Mouse (Mus musculus) hindbrain, embryonic 11.5 days (tissue): Measurements from ENCODE around the gene Gm49368. TPM values are rescaled to one million over a fixed set of nuclear protein-coding genes. Genes with fewer than 3 reads are reported as not detected.

ENCODE experiments used
- ATAC-seq: fragments of 200-750 bp; cut with Nextera tagmentation; 2 replicates; pipeline ENCODE4 v1.8.0; 2017; ENCODE audit warnings: mild to moderate bottlenecking, moderate TSS enrichment, moderate library complexity; ENCODE audit not compliant: low FRiP score
- DNase-seq: peaks from one replicate; pipeline ENCODE4 v3.0.0-alpha.2; 2015; ENCODE audit warnings: low spot score
- H3K27ac ChIP-seq: fragments of 300-500 bp; sonication (generic); 2 replicates; pipeline ENCODE4 v1.5.1; 2014; ENCODE audit warnings: mild to moderate bottlenecking, low read depth, low read length
- H3K27me3 ChIP-seq: fragments of 300-500 bp; sonication (generic); 2 replicates; pipeline ENCODE4 v1.6.1; 2014; ENCODE audit warnings: mild to moderate bottlenecking, low read length, moderate library complexity, mixed read lengths; ENCODE audit not compliant: control insufficient read depth, insufficient read depth
- H3K36me3 ChIP-seq: fragments of 300-500 bp; sonication (generic); 2 replicates; pipeline ENCODE4 v1.6.1; 2014; ENCODE audit warnings: mild to moderate bottlenecking, low read length, moderate library complexity, mixed read lengths; ENCODE audit not compliant: control insufficient read depth, insufficient read depth
- H3K4me1 ChIP-seq: fragments of 300-500 bp; sonication (generic); replicated peaks from 2 replicates; pipeline ENCODE4 v1.6.1; 2014; ENCODE audit warnings: low read length, mixed read lengths; ENCODE audit not compliant: control insufficient read depth, insufficient read depth
- H3K4me2 ChIP-seq: fragments of 300-500 bp; sonication (generic); replicated peaks from 2 replicates; pipeline ENCODE4 v1.6.1; 2014; ENCODE audit warnings: mild to moderate bottlenecking, low read depth, low read length
- H3K4me3 ChIP-seq: fragments of 300-500 bp; sonication (generic); 2 replicates; pipeline ENCODE4 v1.5.1; 2014; ENCODE audit warnings: low read depth, low read length
- H3K9ac ChIP-seq: fragments of 300-500 bp; sonication (generic); 2 replicates; pipeline ENCODE4 v1.6.1; 2014; ENCODE audit warnings: low read depth, low read length
- H3K9me3 ChIP-seq: fragments of 300-500 bp; sonication (generic); 2 replicates; pipeline ENCODE4 v1.6.1; 2016; ENCODE audit warnings: low read length; ENCODE audit not compliant: control insufficient read depth
- WGBS: fragments of 180-500 bp; shearing (Covaris S2); extraction: QIAGEN DNeasy Blood & Tissue Kit; methylation state at CpG from one replicate; pipeline ENCODE4 v1.1.7; 2014; 5-methylcytosine and 5-hydroxymethylcytosine counted together
- polyA plus RNA-seq: library from polyadenylated mRNA; unstranded; fragments of >200 nt; fragmentation: Nextera tagmentation; extraction: Ambion mirVana; gene quantifications from 2 replicates; pipeline ENCODE4 v1.2.1, GENCODE M21; 2014

The Gm49368 gene
- polyA plus RNA-seq, 1 experiment from 2014 or later, result not detected

- no peak overlapping the region for H3K4me2 ChIP-seq
- H3K4me1 ChIP-seq, result no peaks in the 10 kb centered on the region
- no peaks in the 10 kb centered on the region for H3K36me3 ChIP-seq
- no peak overlapping the region for H3K27ac ChIP-seq
- DNase-seq, result no peak
- no peak overlapping the region for H3K9ac ChIP-seq
- no peak overlapping the region for H3K4me3 ChIP-seq
- H3K27me3 ChIP-seq, result no peaks in the 10 kb centered on the region
- H3K9me3 ChIP-seq, result no peaks in the 10 kb centered on the region
- ATAC-seq, result no peak
- 92% methylated on average over 5 of the region's 5 CpGs for WGBS
Measured at GRCm38 (mm10) chr7:128065547-128065946, 3.1 kb downstream of the Gm49368 start.

- Histone ChIP-seq H3K4me2 (no peak overlapping the region), H3K27ac (no peak overlapping the region), H3K36me3 (no peaks in the 10 kb centered on the region), H3K9ac (no peak overlapping the region), H3K4me1 (no peaks in the 10 kb centered on the region), H3K4me3 (no peak overlapping the region), H3K27me3 (no peaks in the 10 kb centered on the region), H3K9me3 (no peaks in the 10 kb centered on the region)
- DNase-seq (no peak), ATAC-seq (no peak)
- 58% methylated on average over 3 of the region's 3 CpGs for WGBS
Measured at GRCm38 (mm10) chr7:128067847-128068246, 5.4 kb downstream of the Gm49368 start.

GRCm38 (mm10) chr7:128069844-128070243 lies 7.4 kb downstream of the Gm49368 start:
- DNase-seq (no peak), ATAC-seq (no peak)
- no peaks in the 10 kb centered on the region for H3K36me3 ChIP-seq
- H3K9ac ChIP-seq, result no peak overlapping the region
- H3K27me3 ChIP-seq, result no peaks in the 10 kb centered on the region
- no peaks in the 10 kb centered on the region for H3K9me3 ChIP-seq
- H3K27ac ChIP-seq, result no peak overlapping the region
- H3K4me1 ChIP-seq, result no peaks in the 10 kb centered on the region
- H3K4me2 ChIP-seq, result no peak overlapping the region
- no peak overlapping the region for H3K4me3 ChIP-seq
- WGBS, result 79% methylated on average over 2 of the region's 2 CpGs

DNA sequence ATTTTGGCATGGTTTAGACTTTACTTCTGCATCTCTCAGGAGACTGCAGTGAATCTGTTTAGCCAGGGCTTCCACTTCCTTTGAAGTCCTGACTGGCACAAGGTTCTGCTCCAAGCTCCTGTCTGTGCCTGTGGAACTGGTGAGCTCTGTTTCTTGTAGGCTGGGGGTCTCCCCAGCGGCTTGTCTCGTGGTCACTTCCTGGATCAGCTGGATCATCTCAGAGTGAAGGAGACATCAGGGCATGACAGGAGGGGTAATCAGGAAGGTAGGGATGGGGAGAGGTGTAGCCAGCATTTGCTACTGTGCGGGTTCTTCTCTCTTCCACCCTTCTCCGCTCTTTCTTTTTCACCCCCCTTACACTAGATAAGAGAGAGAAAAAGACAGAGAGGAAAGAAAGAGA lies 9.3 kb downstream of the Gm49368 start:
- Histone ChIP-seq H3K27me3 (no peaks in the 10 kb centered on the region), H3K4me2 (no peak overlapping the region), H3K4me3 (no peak overlapping the region), H3K36me3 (no peaks in the 10 kb centered on the region), H3K9me3 (no peaks in the 10 kb centered on the region), H3K9ac (no peak overlapping the region), H3K27ac (no peak overlapping the region), H3K4me1 (no peaks in the 10 kb centered on the region)
- WGBS, result 90% methylated on average over 4 of the region's 4 CpGs
- no peak for DNase-seq
- no peak for ATAC-seq

- Histone ChIP-seq H3K9ac (no peak overlapping the region), H3K27ac (no peak overlapping the region), H3K4me1 (no peaks in the 10 kb centered on the region), H3K4me3 (no peak overlapping the region), H3K9me3 (no peaks in the 10 kb centered on the region), H3K4me2 (no peak overlapping the region), H3K36me3 (no peaks in the 10 kb centered on the region), H3K27me3 (no peaks in the 10 kb centered on the region)
- no peak for DNase-seq
- no peak for ATAC-seq
- WGBS, result 78% methylated on average over 8 of the region's 8 CpGs
Measured at GRCm38 (mm10) chr7:128080012-128080411, 17.5 kb downstream of the Gm49368 start.

DNA sequence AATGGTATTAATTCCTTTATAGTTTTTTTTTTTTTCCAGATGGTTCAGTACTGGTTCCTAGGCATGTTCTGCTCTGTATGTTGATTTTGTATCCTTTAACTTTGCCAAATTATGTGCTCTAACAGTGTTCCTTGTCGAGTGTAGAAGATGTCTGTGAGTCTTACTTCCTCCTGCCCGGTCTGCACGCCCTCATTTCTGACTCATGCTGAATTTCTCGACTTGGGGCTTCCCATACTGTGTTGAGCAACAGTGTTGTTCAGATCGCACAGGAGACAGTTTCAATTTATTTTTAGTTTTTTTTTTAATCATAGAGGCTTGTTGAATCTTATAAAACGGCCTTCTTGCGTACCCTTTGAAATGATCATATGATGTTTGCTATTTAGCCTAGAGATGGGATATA lies 26.7 kb downstream of the Gm49368 start:
- H3K9ac ChIP-seq, result no peak overlapping the region
- no peak for ATAC-seq

DNA sequence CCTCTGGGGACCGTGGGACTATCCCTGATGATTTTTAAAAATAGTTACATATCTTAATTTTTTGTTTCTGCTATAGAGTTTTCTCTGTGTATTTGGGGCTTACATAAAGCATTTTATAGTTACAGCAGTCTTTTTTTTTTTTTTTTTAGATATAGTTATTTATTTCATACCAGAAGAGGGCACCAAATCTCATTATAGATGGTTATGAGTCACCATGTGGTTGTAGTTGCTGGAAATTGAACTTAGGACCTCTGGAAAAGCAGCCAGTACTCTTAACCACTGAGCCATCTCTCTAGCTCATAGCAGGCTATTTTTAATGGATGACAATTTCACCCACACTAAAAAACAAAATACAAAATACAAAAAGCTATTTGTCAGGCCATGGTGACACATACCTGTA lies 35.7 kb downstream of the Gm49368 start:
- Histone ChIP-seq H3K36me3 (no peaks in the 10 kb centered on the region), H3K27me3 (no peaks in the 10 kb centered on the region), H3K9ac (no peak overlapping the region), H3K9me3 (no peaks in the 10 kb centered on the region), H3K4me3 (no peak overlapping the region), H3K4me1 (no peaks in the 10 kb centered on the region), H3K27ac (no peak overlapping the region), H3K4me2 (no peak overlapping the region)
- DNase-seq (no peak), ATAC-seq (no peak)
- WGBS, result 68% methylated on average over 1 of the region's 1 CpGs

More for the DNA sequence above, 26.7 kb downstream of the Gm49368 start:
- H3K27me3 ChIP-seq, result no peaks in the 10 kb centered on the region
- no peaks in the 10 kb centered on the region for H3K9me3 ChIP-seq
- H3K27ac ChIP-seq, result no peak overlapping the region
- DNase-seq, result no peak
- no peak overlapping the region for H3K4me2 ChIP-seq
- H3K4me3 ChIP-seq, result no peak overlapping the region
- H3K4me1 ChIP-seq, result no peaks in the 10 kb centered on the region
- no peaks in the 10 kb centered on the region for H3K36me3 ChIP-seq
- WGBS, result 89% methylated on average over 7 of the region's 7 CpGs

- no peak for ATAC-seq
- 71% methylated on average over 2 of the region's 2 CpGs for WGBS
- no peak overlapping the region for H3K4me3 ChIP-seq
- H3K9me3 ChIP-seq, result no peaks in the 10 kb centered on the region
- no peaks in the 10 kb centered on the region for H3K4me1 ChIP-seq
- H3K27ac ChIP-seq, result no peak overlapping the region
- no peak overlapping the region for H3K9ac ChIP-seq
- no peak overlapping the region for H3K4me2 ChIP-seq
- DNase-seq, result no peak
- H3K36me3 ChIP-seq, result no peaks in the 10 kb centered on the region
- H3K27me3 ChIP-seq, result no peaks in the 10 kb centered on the region
Measured at GRCm38 (mm10) chr7:128100742-128101357, 38.4 kb downstream of the Gm49368 start.

GRCm38 (mm10) chr7:128105246-128105645 lies 42.8 kb downstream of the Gm49368 start:
- ATAC-seq (no peak), DNase-seq (no peak)
- H3K4me3 ChIP-seq, result no peak overlapping the region
- no peak overlapping the region for H3K27ac ChIP-seq
- no peaks in the 10 kb centered on the region for H3K27me3 ChIP-seq
- no peaks in the 10 kb centered on the region for H3K36me3 ChIP-seq
- WGBS, result 74% methylated on average over 4 of the region's 4 CpGs
- no peaks in the 10 kb centered on the region for H3K9me3 ChIP-seq
- H3K4me2 ChIP-seq, result no peak overlapping the region
- H3K4me1 ChIP-seq, result no peaks in the 10 kb centered on the region
- no peak overlapping the region for H3K9ac ChIP-seq
